Comparison of ENCODE assay signal across 22 mouse cellular contexts in genomic region chr1:87089251-87089650, GRCm38 (mm10). TPM values are rescaled to one million over a fixed set of nuclear protein-coding genes. Genes with fewer than 3 reads are reported as not detected.
"Had no signal": no experiment of that assay in that cellular context is flagged by ENCODE, and none has a peak within 500 bp of the region (broad histone marks: within the 10 kb centered on the region; RNA-seq: fewer than 3 reads in every experiment).

No protein-coding gene starts in this region.

- H3K36me3 ChIP-seq: neural tube, embryonic 13.5 days; neural tube, embryonic 15.5 days; stomach, embryonic 15.5 days had no signal

- H3K27ac ChIP-seq: neural tube, embryonic 13.5 days; neural tube, embryonic 15.5 days; stomach, embryonic 15.5 days; stomach, postnatal 0 days had no signal

- H3K4me3 ChIP-seq: neural tube, embryonic 13.5 days; neural tube, embryonic 15.5 days; stomach, embryonic 15.5 days had no signal

- H3K27me3 ChIP-seq: neural tube, embryonic 13.5 days; neural tube, embryonic 15.5 days; stomach, embryonic 15.5 days had no signal

- H3K9me3 ChIP-seq: neural tube, embryonic 13.5 days; neural tube, embryonic 15.5 days; stomach, embryonic 15.5 days had no signal

- H3K9ac ChIP-seq: neural tube, embryonic 13.5 days; neural tube, embryonic 15.5 days; stomach, embryonic 15.5 days had no signal

- H3K4me2 ChIP-seq: neural tube, embryonic 13.5 days; neural tube, embryonic 15.5 days; stomach, embryonic 15.5 days had no signal

- DNase-seq: retina, postnatal 1 day; right cerebral cortex, adult 18-20 months; right cerebral cortex, postnatal 14 days; right cerebral cortex, postnatal 25 days; right cerebral cortex, postnatal 4 days; spleen, adult 18-20 months; thymus, adult 18-20 months; thymus, adult 2 months; thymus, postnatal 14 days; thymus, postnatal 25 days; thymus, postnatal 36 days; thymus, postnatal 4 days had no signal

- H3K4me1 ChIP-seq: neural tube, embryonic 13.5 days; neural tube, embryonic 15.5 days; stomach, embryonic 15.5 days had no signal

RNA-seq across cellular contexts. Expression of gene Alppl2, which starts 0.5 kb away (rescaled TPM):
- total RNA-seq: neutrophil, adult 5-6 weeks had no signal
- polyA plus RNA-seq: neural tube, embryonic 13.5 days; neural tube, embryonic 14.5 days; neural tube, embryonic 15.5 days; spleen, adult 2 months; stomach, embryonic 14.5 days; stomach, embryonic 15.5 days; stomach, embryonic 16.5 days; stomach, postnatal 0 days; urinary bladder, adult 2 months had no signal

RNA-seq across cellular contexts. Expression of gene Alpi, which starts 12.2 kb away (rescaled TPM):
- total RNA-seq: neutrophil, adult 5-6 weeks had no signal
- polyA plus RNA-seq: neural tube, embryonic 13.5 days; neural tube, embryonic 14.5 days; neural tube, embryonic 15.5 days; spleen, adult 2 months had no signal

RNA-seq across cellular contexts. Expression of gene Akp3, which starts 35.5 kb away (rescaled TPM):
- total RNA-seq: neutrophil, adult 5-6 weeks had no signal
- polyA plus RNA-seq: neural tube, embryonic 13.5 days; neural tube, embryonic 14.5 days; neural tube, embryonic 15.5 days; spleen, adult 2 months; stomach, embryonic 14.5 days; stomach, embryonic 15.5 days; urinary bladder, adult 2 months had no signal
